In the genomic region with DNA sequence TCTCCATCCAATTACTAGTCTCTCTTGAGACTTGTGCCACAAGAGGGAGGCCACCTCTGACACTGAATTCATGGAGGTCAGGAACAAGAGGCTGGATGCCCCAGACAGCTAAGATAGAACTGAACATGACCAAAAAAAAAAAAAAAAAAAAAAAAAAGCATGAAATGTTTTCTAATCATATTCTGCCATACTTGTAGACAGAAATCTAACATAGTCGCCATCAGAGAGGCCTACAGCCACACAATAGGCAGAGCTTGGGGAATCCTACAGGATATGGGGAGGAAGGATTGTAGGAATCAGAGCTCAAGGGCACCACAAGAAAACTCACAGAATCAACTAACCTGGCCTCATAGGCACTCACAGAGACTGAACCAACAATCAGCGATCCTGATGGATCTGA, we compare ENCODE assay signal across 8 mouse cellular contexts. TPM values are rescaled to one million over a fixed set of nuclear protein-coding genes. Genes with fewer than 3 reads are reported as not detected.
DNase-seq lines count a peak whose midpoint lies in the region; ATAC-seq and TF ChIP-seq lines count a peak whose summit lies in the region.

No protein-coding gene starts in this region.

- peak overlapping the region; percentile 86 for H3K4me2 ChIP-seq in heart, embryonic 11.5 days
- peak overlapping the region; percentile 82; the same call in 1 of the 2 replicates for H3K4me2 ChIP-seq in intestine, postnatal 0 days (replicated peaks; ENCODE audit: low read depth)
- peak overlapping the region; percentile 78 for H3K4me2 ChIP-seq in stomach, embryonic 15.5 days

- no peaks in the 10 kb centered on the region for H3K36me3 ChIP-seq in heart, embryonic 11.5 days (ENCODE audit: control insufficient read depth, insufficient read depth, low read length)
- H3K36me3 ChIP-seq in megakaryocyte, embryonic 14.5 days (replicated peaks; ENCODE audit: low read length) = peaks cover 13% of the 10 kb centered on the region
- peaks cover 8% of the 10 kb centered on the region; the same call in 1 of the 2 replicates for H3K36me3 ChIP-seq in intestine, postnatal 0 days (ENCODE audit: control insufficient read depth, insufficient read depth)
- 0 out of 2 replicates have a peak, but pooled peaks cover 2% of the 10 kb centered on the region for H3K36me3 ChIP-seq in stomach, embryonic 15.5 days

- H3K4me3 ChIP-seq in heart, embryonic 11.5 days (ENCODE audit: low read depth, low read length) = peak overlapping the region; percentile 72
- H3K4me3 ChIP-seq in megakaryocyte, embryonic 14.5 days (replicated peaks) = peak overlapping the region; percentile 96
- peak overlapping the region; percentile 65; the same call in 1 of the 2 replicates for H3K4me3 ChIP-seq in intestine, postnatal 0 days (ENCODE audit: low read depth, low read length)
- H3K4me3 ChIP-seq in stomach, embryonic 15.5 days (replicated peaks) = peak overlapping the region; percentile 52

- no peak overlapping the region for H3K27ac ChIP-seq in heart, embryonic 11.5 days (ENCODE audit: low read depth, low read length)
- peak overlapping the region; percentile 98 for H3K27ac ChIP-seq in intestine, postnatal 0 days (ENCODE audit: low read depth, low read length)
- H3K27ac ChIP-seq in stomach, embryonic 15.5 days = peak overlapping the region; percentile 88

- WGBS in heart, embryonic 11.5 days (ENCODE audit: insufficient replicate concordance) = 49% methylated on average over 2 of the region's 2 CpGs
- WGBS in intestine, postnatal 0 days = 41% methylated on average over 2 of the region's 2 CpGs
- WGBS in stomach, embryonic 15.5 days = 50% methylated on average over 2 of the region's 2 CpGs

- no peak; the same call in 1 of the 2 replicates for TF ChIP-seq CTCF in intestine, postnatal 0 days (IDR thresholded peaks at IDR 0.05; ENCODE audit: low read depth)

- no peak for ATAC-seq in heart, embryonic 11.5 days (replicated peaks; ENCODE audit: insufficient number of reproducible peaks, low FRiP score, low TSS enrichment)
- no peak for ATAC-seq in megakaryocyte, adult 5-6 weeks (ENCODE audit: poor library complexity, severe bottlenecking)
- ATAC-seq in intestine, postnatal 0 days = no peak; the same call in 1 of the 2 replicates
- ATAC-seq in stomach, embryonic 15.5 days (ENCODE audit: insufficient read depth, low FRiP score, low read depth) = no peak
- ATAC-seq in CD4-positive, CD25-positive, alpha-beta regulatory T cell, adult 4 months = no peak

- H3K9ac ChIP-seq in heart, embryonic 11.5 days (ENCODE audit: low read depth, low read length) = peak overlapping the region; percentile 90
- 0 out of 2 replicates have a peak overlapping the region, but pooled peaks have one; percentile 92 for H3K9ac ChIP-seq in intestine, postnatal 0 days (ENCODE audit: low read depth, low read length)
- H3K9ac ChIP-seq in stomach, embryonic 15.5 days = no peak overlapping the region

- H3K9me3 ChIP-seq in heart, embryonic 11.5 days (replicated peaks; ENCODE audit: control insufficient read depth, low read length) = no peaks in the 10 kb centered on the region
- peaks cover 5% of the 10 kb centered on the region; the same call in 1 of the 2 replicates for H3K9me3 ChIP-seq in megakaryocyte, embryonic 14.5 days
- no peaks in the 10 kb centered on the region for H3K9me3 ChIP-seq in intestine, postnatal 0 days (ENCODE audit: control insufficient read depth)
- H3K9me3 ChIP-seq in stomach, embryonic 15.5 days = no peaks in the 10 kb centered on the region

- no peaks in the 10 kb centered on the region for H3K4me1 ChIP-seq in heart, embryonic 11.5 days (ENCODE audit: control insufficient read depth, insufficient read depth, low read length)
- H3K4me1 ChIP-seq in megakaryocyte, embryonic 14.5 days = peaks cover 31% of the 10 kb centered on the region
- peaks cover 9% of the 10 kb centered on the region; the same call in 1 of the 2 replicates for H3K4me1 ChIP-seq in intestine, postnatal 0 days (replicated peaks; ENCODE audit: control insufficient read depth, insufficient read depth, low read length)
- H3K4me1 ChIP-seq in stomach, embryonic 15.5 days = no peaks in the 10 kb centered on the region

- no peak for DNase-seq in heart, adult 11 months
- DNase-seq in right cerebral cortex, postnatal 14 days = no peak

- no peaks in the 10 kb centered on the region for H3K27me3 ChIP-seq in heart, embryonic 11.5 days (ENCODE audit: control insufficient read depth, insufficient read depth, low read length)
- H3K27me3 ChIP-seq in megakaryocyte, embryonic 14.5 days (replicated peaks) = no peaks in the 10 kb centered on the region
- H3K27me3 ChIP-seq in intestine, postnatal 0 days (replicated peaks; ENCODE audit: control insufficient read depth, insufficient read depth, low read length) = no peaks in the 10 kb centered on the region
- no peaks in the 10 kb centered on the region for H3K27me3 ChIP-seq in stomach, embryonic 15.5 days (replicated peaks)

RNA-seq across cellular contexts. Expression of gene Casp8, which starts 0.5 kb away (rescaled TPM):
- 23.8 and 25.8 TPM in 2 replicates for polyA plus RNA-seq in heart, embryonic 11.5 days (2014; fragmentation: Nextera tagmentation; extraction: Ambion mirVana)
- 2.4 TPM in 1 of 2 replicates, not detected in the other for polyA plus RNA-seq in megakaryocyte, embryonic 14.5 days (2012; ENCODE audit: insufficient read depth, low replicate concordance)
- total RNA-seq in megakaryocyte, adult 5-6 weeks (2015) = 179 and 198 TPM in 2 replicates
- 144 and 170 TPM in 2 replicates for total RNA-seq in megakaryocyte, adult 5-6 weeks (2017)
- 39.1 and 51.0 TPM in 2 replicates for polyA plus RNA-seq in intestine, postnatal 0 days (2015; fragmentation: Nextera tagmentation; extraction: Ambion mirVana)
- polyA plus RNA-seq in stomach, embryonic 15.5 days (2015; fragmentation: Nextera tagmentation; extraction: Ambion mirVana) = 41.8 and 45.1 TPM in 2 replicates
- polyA plus RNA-seq in CD4-positive, CD25-positive, alpha-beta regulatory T cell, adult 4 months (2017; shearing (Covaris generic)) = 100 to 1,000 TPM; 197 to 203 TPM
